Mouse (Mus musculus): Measurements from ENCODE around the gene N4bp2. TPM values are rescaled to one million over a fixed set of nuclear protein-coding genes. Genes with fewer than 3 reads are reported as not detected.

The N4bp2 gene
- polyA plus RNA-seq, 1 experiment, result 2.5 TPM

DNA sequence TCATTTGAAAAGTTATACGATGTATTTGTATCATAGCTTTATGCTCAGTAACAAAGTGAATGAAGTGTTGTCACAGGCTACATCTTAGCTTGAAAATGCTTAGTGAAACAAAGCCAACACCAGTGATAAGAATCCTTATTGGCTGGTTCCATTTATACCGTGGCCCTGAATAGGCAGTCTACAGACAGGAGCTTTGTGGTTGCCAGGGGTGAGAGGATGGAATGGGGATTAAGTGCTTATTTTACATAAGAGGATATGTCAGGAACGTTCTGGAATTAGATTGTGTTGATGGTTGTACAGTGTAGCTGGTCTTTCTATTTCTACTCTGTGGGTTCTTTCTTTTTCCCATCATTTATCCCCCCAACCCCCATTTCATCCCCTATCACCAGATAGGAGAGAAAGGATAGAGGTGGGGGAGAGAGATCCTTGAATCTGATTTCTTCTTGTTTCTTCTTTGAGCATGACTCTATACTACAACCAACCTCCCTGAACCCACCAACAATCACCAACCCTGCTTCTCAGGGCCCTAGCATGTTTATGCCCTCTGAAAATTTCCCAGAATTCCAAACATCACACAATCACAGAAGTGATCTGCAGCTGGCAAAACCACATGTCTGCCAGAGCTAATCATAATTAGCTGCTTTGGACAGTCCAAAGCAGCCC, 16.2 kb downstream of the N4bp2 start:
- no peak overlapping the region for H3K27ac ChIP-seq (replicated peaks; ENCODE audit: low read depth, low read length)
- no peak overlapping the region for H3K4me3 ChIP-seq (ENCODE audit: insufficient read depth, low read depth, low read length)
- no peaks in the 10 kb centered on the region for H3K4me1 ChIP-seq (ENCODE audit: control insufficient read depth, insufficient read depth, insufficient read length, low read length)

- H3K27ac ChIP-seq (replicated peaks; ENCODE audit: low read depth, low read length), result no peak overlapping the region
- H3K4me1 ChIP-seq (ENCODE audit: control insufficient read depth, insufficient read depth, insufficient read length, low read length), result no peaks in the 10 kb centered on the region
- H3K4me3 ChIP-seq (ENCODE audit: insufficient read depth, low read depth, low read length), result no peak overlapping the region
Measured at GRCm38 (mm10) chr5:65781147-65781715, 17.9 kb downstream of the N4bp2 start.

DNA sequence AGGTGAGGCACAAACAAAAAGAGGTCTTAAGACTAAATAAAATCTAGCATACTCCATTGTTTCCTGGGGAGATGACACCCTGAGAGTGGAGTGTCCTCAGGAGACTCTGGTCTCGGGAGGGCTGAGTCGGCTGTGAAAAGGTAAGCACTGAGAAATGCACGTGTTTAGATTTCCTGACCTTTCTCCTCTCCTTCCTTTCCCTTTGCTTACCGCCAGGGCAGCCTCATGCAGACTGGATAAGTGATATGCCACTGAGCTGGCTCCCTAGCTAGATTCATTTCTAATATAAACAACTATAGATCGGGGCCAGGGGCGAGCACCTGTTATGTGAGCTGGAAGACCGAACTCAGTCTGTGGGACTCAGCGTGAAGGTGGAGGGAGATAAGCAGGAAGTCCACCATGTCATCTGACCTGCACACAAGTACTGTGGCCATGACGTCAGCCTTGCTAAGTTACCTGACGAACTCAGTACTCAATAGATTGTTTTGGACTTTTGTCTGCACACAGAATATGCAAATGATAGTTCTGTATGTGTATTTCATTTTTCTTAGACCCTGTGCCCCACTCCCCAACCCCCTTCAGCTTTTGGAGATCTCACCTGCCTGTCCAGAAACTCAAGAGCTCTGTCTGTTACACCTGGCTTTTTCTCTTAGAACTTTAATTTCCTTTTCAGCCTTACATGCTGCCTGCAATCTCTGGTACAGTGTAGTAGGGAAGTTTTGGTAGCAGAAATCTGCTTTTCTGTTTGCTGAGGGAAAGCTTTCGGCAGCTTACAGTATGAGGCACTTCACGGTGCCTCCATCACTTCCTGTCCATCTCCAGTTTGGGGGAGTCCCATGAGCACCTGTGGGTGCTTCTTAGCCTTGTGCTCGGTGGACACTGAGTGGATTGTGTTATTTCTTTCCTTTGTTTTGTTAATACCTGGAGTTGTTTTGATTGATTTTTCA, 18.7 kb downstream of the N4bp2 start:
- H3K27ac ChIP-seq (replicated peaks; ENCODE audit: low read depth, low read length), result no peak overlapping the region
- no peaks in the 10 kb centered on the region for H3K4me1 ChIP-seq (ENCODE audit: control insufficient read depth, insufficient read depth, insufficient read length, low read length)
- no peak overlapping the region for H3K4me3 ChIP-seq (ENCODE audit: insufficient read depth, low read depth, low read length)

DNA sequence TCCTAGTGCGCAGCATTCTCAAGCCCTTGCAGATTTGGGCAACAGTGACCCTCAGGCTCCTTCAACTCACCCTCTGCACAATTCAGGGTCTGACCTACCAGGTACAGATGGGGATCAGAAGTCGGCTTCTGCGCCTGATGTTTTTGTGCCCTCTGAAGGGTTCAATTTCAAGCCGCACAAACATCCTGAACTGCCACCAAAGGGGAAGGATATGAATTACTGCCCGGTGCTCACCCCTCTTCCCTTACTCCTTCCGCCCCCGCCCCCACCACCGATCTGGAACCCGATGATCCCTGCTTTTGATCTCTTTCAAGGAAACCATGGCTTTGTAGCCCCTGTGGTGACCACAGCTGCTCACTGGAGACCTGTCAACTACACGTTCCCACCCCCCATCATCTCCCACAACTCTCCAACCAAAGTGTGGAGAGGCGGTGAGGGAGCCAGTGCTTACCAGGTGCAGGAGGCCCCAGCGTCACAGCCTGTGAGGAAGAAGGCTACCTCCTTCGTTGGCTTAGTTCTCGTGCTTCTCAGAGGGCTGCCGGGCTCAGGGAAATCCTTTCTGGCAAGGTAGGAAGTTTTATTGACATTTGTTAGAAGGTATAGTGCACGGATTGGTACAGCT, 27.4 kb downstream of the N4bp2 start:
- H3K4me3 ChIP-seq (ENCODE audit: insufficient read depth, low read depth, low read length), result no peak overlapping the region
- H3K27ac ChIP-seq (replicated peaks; ENCODE audit: low read depth, low read length), result no peak overlapping the region
- H3K4me1 ChIP-seq (ENCODE audit: control insufficient read depth, insufficient read depth, insufficient read length, low read length), result no peaks in the 10 kb centered on the region

- Histone ChIP-seq H3K4me1 (ENCODE audit: control insufficient read depth, insufficient read depth, insufficient read length, low read length) (no peaks in the 10 kb centered on the region), H3K27ac (replicated peaks; ENCODE audit: low read depth, low read length) (no peak overlapping the region), H3K4me3 (ENCODE audit: insufficient read depth, low read depth, low read length) (no peak overlapping the region)
Measured at GRCm38 (mm10) chr5:65794202-65794601, 30.9 kb downstream of the N4bp2 start.

- Histone ChIP-seq H3K4me3 (ENCODE audit: insufficient read depth, low read depth, low read length) (no peak overlapping the region), H3K27ac (replicated peaks; ENCODE audit: low read depth, low read length) (no peak overlapping the region), H3K4me1 (ENCODE audit: control insufficient read depth, insufficient read depth, insufficient read length, low read length) (no peaks in the 10 kb centered on the region)
Measured at GRCm38 (mm10) chr5:65794702-65795101, 31.4 kb downstream of the N4bp2 start.

DNA sequence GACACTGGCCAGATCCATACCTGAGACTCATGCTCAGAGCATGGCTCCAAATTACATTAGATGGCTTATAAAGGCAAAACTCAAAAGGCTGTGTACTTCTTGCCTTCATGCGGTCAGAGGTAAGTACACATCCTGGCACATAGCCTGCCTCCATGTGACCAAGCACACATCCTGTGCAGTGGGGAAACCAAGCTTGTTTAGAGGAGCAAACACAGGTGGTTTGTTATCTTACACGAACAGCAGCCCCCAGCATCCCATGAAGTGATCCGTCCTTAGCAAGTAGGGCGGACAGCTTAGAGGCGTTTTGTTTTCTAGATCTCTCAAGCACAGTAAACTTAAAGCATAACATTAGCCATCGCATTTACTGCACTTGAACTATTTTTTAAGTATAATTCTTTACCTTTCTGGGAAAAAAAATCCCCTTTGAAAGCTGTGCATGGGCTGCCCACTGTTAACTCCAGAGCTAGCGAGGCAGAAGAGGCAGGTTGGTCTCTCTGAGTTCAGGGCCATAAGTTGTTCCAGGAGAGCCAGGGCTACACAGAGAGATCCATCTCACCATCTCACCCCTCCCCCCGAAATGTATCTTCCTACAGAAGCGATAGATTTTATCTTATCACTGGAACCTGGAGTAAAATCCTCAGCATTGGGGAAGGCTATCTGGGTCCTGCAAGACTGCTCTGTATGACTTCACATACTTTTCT, 32.1 kb downstream of the N4bp2 start:
- Histone ChIP-seq H3K27ac (replicated peaks; ENCODE audit: low read depth, low read length) (no peak overlapping the region), H3K4me1 (ENCODE audit: control insufficient read depth, insufficient read depth, insufficient read length, low read length) (no peaks in the 10 kb centered on the region), H3K4me3 (ENCODE audit: insufficient read depth, low read depth, low read length) (no peak overlapping the region)

DNA sequence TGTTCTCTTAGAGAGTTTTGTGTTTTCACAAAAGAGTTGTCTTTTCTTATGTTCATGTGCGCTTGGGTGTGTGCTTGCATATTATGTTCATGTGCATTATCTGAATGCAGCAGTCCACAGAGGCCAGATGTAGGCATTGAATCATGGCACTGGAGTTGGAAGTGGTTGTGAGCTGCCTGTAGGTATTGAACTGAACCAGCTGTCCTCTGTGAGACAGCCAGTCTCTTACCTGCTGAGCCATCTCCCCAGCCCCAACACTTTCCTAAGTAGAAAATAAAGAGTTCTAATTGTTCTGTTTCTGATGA, 32.6 kb downstream of the N4bp2 start:
- Histone ChIP-seq H3K4me1 (ENCODE audit: control insufficient read depth, insufficient read depth, insufficient read length, low read length) (no peaks in the 10 kb centered on the region), H3K27ac (replicated peaks; ENCODE audit: low read depth, low read length) (no peak overlapping the region), H3K4me3 (ENCODE audit: insufficient read depth, low read depth, low read length) (no peak overlapping the region)

- no peaks in the 10 kb centered on the region for H3K4me1 ChIP-seq (ENCODE audit: control insufficient read depth, insufficient read depth, insufficient read length, low read length)
- no peak overlapping the region for H3K27ac ChIP-seq (replicated peaks; ENCODE audit: low read depth, low read length)
- H3K4me3 ChIP-seq (ENCODE audit: insufficient read depth, low read depth, low read length), result no peak overlapping the region
Measured at GRCm38 (mm10) chr5:65823601-65824133, 60.3 kb downstream of the N4bp2 start.

GRCm38 (mm10) chr5:65826476-65826875, 63.2 kb downstream of the N4bp2 start:
- H3K27ac ChIP-seq (replicated peaks; ENCODE audit: low read depth, low read length), result no peak overlapping the region
- no peaks in the 10 kb centered on the region for H3K4me1 ChIP-seq (ENCODE audit: control insufficient read depth, insufficient read depth, insufficient read length, low read length)
- H3K4me3 ChIP-seq (ENCODE audit: insufficient read depth, low read depth, low read length), result no peak overlapping the region

DNA sequence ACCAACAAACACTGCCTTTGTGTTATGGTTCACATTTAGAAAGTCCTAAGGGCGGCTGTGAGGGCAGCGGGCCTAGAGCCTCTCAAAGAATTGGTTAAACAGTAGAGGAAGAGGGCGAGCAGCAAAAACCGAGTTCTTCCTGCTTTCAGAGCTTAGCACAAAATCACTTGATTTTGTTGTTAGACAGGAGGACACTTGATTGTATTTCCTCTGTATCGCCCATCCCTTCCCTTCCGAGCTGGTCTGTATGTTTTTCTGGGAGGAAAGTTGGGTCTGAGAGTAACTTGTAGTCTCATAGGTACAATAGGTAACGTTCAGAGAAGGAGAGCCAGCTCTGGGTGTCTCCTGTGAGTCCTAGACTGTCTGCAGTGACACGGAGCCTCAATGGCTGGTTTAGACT, 63.8 kb downstream of the N4bp2 start:
- Histone ChIP-seq H3K4me3 (ENCODE audit: insufficient read depth, low read depth, low read length) (no peak overlapping the region), H3K4me1 (ENCODE audit: control insufficient read depth, insufficient read depth, insufficient read length, low read length) (no peaks in the 10 kb centered on the region), H3K27ac (replicated peaks; ENCODE audit: low read depth, low read length) (no peak overlapping the region)

- Histone ChIP-seq H3K4me3 (ENCODE audit: insufficient read depth, low read depth, low read length) (no peak overlapping the region), H3K27ac (replicated peaks; ENCODE audit: low read depth, low read length) (no peak overlapping the region), H3K4me1 (ENCODE audit: control insufficient read depth, insufficient read depth, insufficient read length, low read length) (no peaks in the 10 kb centered on the region)
Measured at GRCm38 (mm10) chr5:65828261-65828660, 64.9 kb downstream of the N4bp2 start.

DNA sequence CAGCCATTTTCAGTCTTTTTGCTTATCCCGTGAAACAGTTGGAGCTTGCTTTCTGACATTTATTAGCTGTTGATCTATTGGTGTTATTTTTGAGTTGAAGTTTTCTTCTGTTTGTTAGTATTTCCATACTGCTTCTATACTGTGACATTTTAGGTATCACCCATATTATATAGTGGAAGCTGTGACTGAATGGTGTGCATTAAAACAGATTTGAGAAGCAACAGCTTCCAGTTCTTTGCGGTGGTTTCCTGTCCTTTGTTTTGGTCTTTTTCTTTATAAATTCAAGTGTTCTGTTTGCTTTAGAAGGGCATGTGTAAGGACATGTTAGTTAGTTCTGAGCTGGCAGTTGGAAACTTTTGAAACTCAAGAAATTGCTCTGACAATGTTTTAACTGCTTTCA, 65.7 kb downstream of the N4bp2 start:
- Histone ChIP-seq H3K4me3 (ENCODE audit: insufficient read depth, low read depth, low read length) (no peak overlapping the region), H3K4me1 (ENCODE audit: control insufficient read depth, insufficient read depth, insufficient read length, low read length) (no peaks in the 10 kb centered on the region), H3K27ac (replicated peaks; ENCODE audit: low read depth, low read length) (no peak overlapping the region)

DNA sequence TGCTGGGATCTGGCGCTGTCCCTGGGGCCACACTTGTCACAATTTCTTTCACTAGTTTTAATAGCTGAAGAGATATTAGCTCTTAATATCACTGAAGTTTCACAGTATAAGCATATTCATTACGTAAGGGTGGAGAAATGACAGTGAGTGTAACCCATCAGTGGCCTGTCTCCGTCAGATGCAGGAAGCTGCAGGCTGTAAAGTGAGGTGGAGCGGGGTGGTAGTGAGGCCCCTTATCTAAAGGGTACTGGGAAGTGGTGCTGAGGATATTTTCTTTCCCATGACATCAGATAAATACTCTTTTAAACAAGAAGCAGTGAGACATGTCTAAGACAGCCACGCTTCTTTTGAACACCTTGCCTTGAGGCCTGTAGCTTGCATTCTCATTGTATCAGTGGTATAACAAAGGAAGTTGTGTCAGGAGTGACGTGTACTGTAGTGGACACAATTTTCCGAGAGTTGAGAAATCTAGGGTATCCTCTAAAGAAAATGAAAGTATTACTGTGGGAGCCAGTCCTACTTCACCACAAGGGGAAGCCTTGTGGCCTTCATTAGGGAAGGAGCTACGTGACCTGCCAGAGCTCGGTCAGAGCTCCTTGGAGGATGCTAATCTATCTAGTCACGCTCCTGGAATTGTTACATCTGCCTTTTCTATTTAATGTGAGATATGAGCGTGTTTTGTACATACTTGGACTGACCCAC, 68.7 kb downstream of the N4bp2 start:
- H3K4me3 ChIP-seq (ENCODE audit: insufficient read depth, low read depth, low read length), result no peak overlapping the region
- H3K27ac ChIP-seq (replicated peaks; ENCODE audit: low read depth, low read length), result no peak overlapping the region
- H3K4me1 ChIP-seq (ENCODE audit: control insufficient read depth, insufficient read depth, insufficient read length, low read length), result no peaks in the 10 kb centered on the region

Data from brown adipose tissue, adult 24 weeks (tissue).